Mouse (Mus musculus): ENCODE measurements around the gene Fbxo17. TPM values are rescaled to one million over a fixed set of nuclear protein-coding genes. Genes with fewer than 3 reads are reported as not detected.

Gene Fbxo17
- polyA plus RNA-seq (2017; shearing (Covaris generic)): 8.7 TPM

GRCm38 (mm10) chr7:28716590-28717281 is at the start of gene Fbxo17:
TSS of gene Fbxo17 (plus strand) at chr7:28716804.

GRCm38 (mm10) chr7:28692545-28693320 is 23.9 kb upstream of the Fbxo17 start, which contains the start of gene Fbxo27:
TSS of gene Fbxo27 (plus strand) at chr7:28692849.

GRCm38 (mm10) chr7:28741709-28742438 is 25.3 kb downstream of the Fbxo17 start, which contains the start of the genes Mrps12 and Sars2:
TSS of gene Mrps12 (minus strand) at chr7:28741820.
TSS of gene Sars2 (plus strand) at chr7:28741992.

GRCm38 (mm10) chr7:28756079-28756478 is 39.5 kb downstream of the Fbxo17 start, which contains the start of gene Ccer2:
TSS of gene Ccer2 (plus strand) at chr7:28756174.

GRCm38 (mm10) chr7:28766173-28766879 is 49.7 kb downstream of the Fbxo17 start, which contains the start of gene Sirt2:
TSS of gene Sirt2 (plus strand) at chr7:28766735.

GRCm38 (mm10) chr7:28767462-28767965 is 50.9 kb downstream of the Fbxo17 start, which contains the start of gene Nfkbib:
TSS of gene Nfkbib (minus strand) at chr7:28767512.

Other genes starting within 250 kb of the Fbxo17 start
- gene Ifnl2, start 206.3 kb upstream of the Fbxo17 start, polyA plus RNA-seq (2017; shearing (Covaris generic)): not detected
- not detected for gene Ifnl3, start 194.0 kb upstream of the Fbxo17 start, polyA plus RNA-seq (2017; shearing (Covaris generic))
- gene Sycn, start 175.9 kb upstream of the Fbxo17 start, polyA plus RNA-seq (2017; shearing (Covaris generic)): not detected
- 4.0 TPM for gene Nccrp1, start 169.6 kb upstream of the Fbxo17 start, polyA plus RNA-seq (2017; shearing (Covaris generic))
- gene Samd4b, start 118.7 kb upstream of the Fbxo17 start, polyA plus RNA-seq (2017; shearing (Covaris generic)): 72.4 TPM
- gene Pak4, start 118.6 kb upstream of the Fbxo17 start, polyA plus RNA-seq (2017; shearing (Covaris generic)): 9.0 TPM
- gene Acp7, start 85.5 kb upstream of the Fbxo17 start, polyA plus RNA-seq (2017; shearing (Covaris generic)): not detected
- gene Fbxo27, start 24.0 kb upstream of the Fbxo17 start, polyA plus RNA-seq (2017; shearing (Covaris generic)): 1.7 TPM
- 47.4 TPM for gene Mrps12, start 25.0 kb downstream of the Fbxo17 start, polyA plus RNA-seq (2017; shearing (Covaris generic))
- gene Sars2, start 25.2 kb downstream of the Fbxo17 start, polyA plus RNA-seq (2017; shearing (Covaris generic)): 19.0 TPM
- gene Ccer2, start 39.4 kb downstream of the Fbxo17 start, polyA plus RNA-seq (2017; shearing (Covaris generic)): not detected
- 78.1 TPM for gene Sirt2, start 49.9 kb downstream of the Fbxo17 start, polyA plus RNA-seq (2017; shearing (Covaris generic))
- gene Nfkbib, start 50.7 kb downstream of the Fbxo17 start, polyA plus RNA-seq (2017; shearing (Covaris generic)): 304 TPM
- gene Rinl, start 72.2 kb downstream of the Fbxo17 start, polyA plus RNA-seq (2017; shearing (Covaris generic)): 310 TPM
- gene Hnrnpl, start 91.7 kb downstream of the Fbxo17 start, polyA plus RNA-seq (2017; shearing (Covaris generic)): 269 TPM
- gene Ech1, start 108.4 kb downstream of the Fbxo17 start, polyA plus RNA-seq (2017; shearing (Covaris generic)): 157 TPM
- 22.2 TPM for gene Lgals4, start 117.0 kb downstream of the Fbxo17 start, polyA plus RNA-seq (2017; shearing (Covaris generic))
- gene Lgals7, start 147.0 kb downstream of the Fbxo17 start, polyA plus RNA-seq (2017; shearing (Covaris generic)): 2.3 TPM
- 0.17 TPM for gene Capn12, start 164.6 kb downstream of the Fbxo17 start, polyA plus RNA-seq (2017; shearing (Covaris generic))
- 261 TPM for gene Actn4, start 245.5 kb downstream of the Fbxo17 start, polyA plus RNA-seq (2017; shearing (Covaris generic))

Measured in effector memory CD4-positive, alpha-beta T cell, adult 7 months (primary cell).